Mouse (Mus musculus) embryonic fibroblast, embryonic 13.5 days (primary cell): ENCODE measurements around the gene Kcnj1. TPM values are rescaled to one million over a fixed set of nuclear protein-coding genes. Genes with fewer than 3 reads are reported as not detected.

ENCODE experiments used
- H3K27ac ChIP-seq: 2 replicates; pipeline ENCODE4 v1.5.1; 2012; ENCODE audit warnings: low read length, control low read depth, inconsistent platforms; ENCODE audit not compliant: insufficient read depth
- H3K4me1 ChIP-seq: 2 replicates; pipeline ENCODE4 v1.6.1; 2011; ENCODE audit warnings: low read length; ENCODE audit not compliant: control insufficient read depth, insufficient read depth
- H3K4me3 ChIP-seq: 2 replicates; pipeline ENCODE4 v1.5.1; 2011; ENCODE audit warnings: mild to moderate bottlenecking, control low read depth, low read length; ENCODE audit not compliant: insufficient read depth
- CTCF ChIP-seq: IDR thresholded peaks from 2 replicates; pipeline ENCODE4 v1.5.1; 2011; ENCODE audit warnings: mild to moderate bottlenecking, control low read depth, low read length, moderate library complexity, borderline replicate concordance; ENCODE audit not compliant: insufficient read depth
- POLR2A ChIP-seq: IDR thresholded peaks from 2 replicates; pipeline ENCODE4 v1.6.1; 2011; ENCODE audit warnings: low read depth, mild to moderate bottlenecking, control low read depth, low read length, moderate library complexity
- polyA plus RNA-seq: library from polyadenylated mRNA; stranded (reverse); fragments of >200 nt; gene quantifications from 2 replicates; pipeline ENCODE4 v1.2.4, GENCODE M21; 2011; ENCODE audit warnings: low read depth; ENCODE audit not compliant: missing spikeins, insufficient read length

Gene Kcnj1
- polyA plus RNA-seq, 1 experiment = not detected

DNA sequence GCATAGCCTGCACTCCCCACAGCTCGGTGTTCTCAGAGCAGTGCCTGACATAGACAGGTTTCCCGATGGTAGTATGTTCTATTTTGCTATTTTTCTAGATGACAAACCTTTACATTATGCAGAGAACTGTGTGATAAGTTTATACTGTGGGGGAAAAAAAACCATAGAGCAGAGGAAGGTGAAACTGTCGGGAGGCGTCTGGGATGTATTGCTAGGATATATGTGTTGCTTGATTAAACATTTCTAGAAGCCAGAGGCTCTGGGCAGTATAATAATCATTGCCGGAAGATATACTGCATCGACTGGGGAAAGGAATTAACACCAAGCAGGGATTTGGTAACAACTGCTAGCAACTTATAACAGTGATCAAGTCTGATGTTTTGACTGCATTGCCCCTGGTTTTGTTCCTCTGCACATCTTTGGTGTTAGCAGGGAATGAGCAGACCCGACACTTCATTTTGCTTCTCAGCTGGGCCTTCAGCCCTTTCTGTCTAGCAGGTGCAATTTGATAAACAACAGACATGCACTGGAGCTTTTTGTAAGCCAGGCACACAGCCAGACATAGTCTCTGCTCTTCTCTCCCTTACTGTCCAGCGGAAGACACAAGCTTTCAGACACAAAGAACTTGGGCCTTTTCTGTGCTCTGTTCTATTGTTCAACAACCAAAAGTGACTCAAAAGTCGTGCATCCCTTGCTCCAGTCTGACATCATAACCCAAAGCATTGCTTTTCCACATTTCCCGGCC lies 40.7 kb downstream of the Kcnj1 start:
- Histone ChIP-seq H3K4me1 (peaks cover 2% of the 10 kb centered on the region), H3K27ac (no peak overlapping the region), H3K4me3 (no peak overlapping the region)
- no peak for TF ChIP-seq POLR2A
- no peak for TF ChIP-seq CTCF

GRCm38 (mm10) chr9:32414956-32415355 lies 42.7 kb downstream of the Kcnj1 start:
- Histone ChIP-seq H3K4me1 (peaks cover 2% of the 10 kb centered on the region), H3K27ac (no peak overlapping the region), H3K4me3 (no peak overlapping the region)
- TF ChIP-seq POLR2A (no peak), CTCF (no peak)

- Histone ChIP-seq H3K4me1 (peaks cover 2% of the 10 kb centered on the region), H3K4me3 (no peak overlapping the region), H3K27ac (no peak overlapping the region)
- TF ChIP-seq POLR2A (no peak), CTCF (no peak)
Observed at GRCm38 (mm10) chr9:32415952-32416351, 43.7 kb downstream of the Kcnj1 start.

- TF ChIP-seq CTCF = no peak
- no peak for TF ChIP-seq POLR2A
- peaks cover 2% of the 10 kb centered on the region for H3K4me1 ChIP-seq
- H3K27ac ChIP-seq = no peak overlapping the region
Observed at GRCm38 (mm10) chr9:32417466-32418116, 45.3 kb downstream of the Kcnj1 start.

DNA sequence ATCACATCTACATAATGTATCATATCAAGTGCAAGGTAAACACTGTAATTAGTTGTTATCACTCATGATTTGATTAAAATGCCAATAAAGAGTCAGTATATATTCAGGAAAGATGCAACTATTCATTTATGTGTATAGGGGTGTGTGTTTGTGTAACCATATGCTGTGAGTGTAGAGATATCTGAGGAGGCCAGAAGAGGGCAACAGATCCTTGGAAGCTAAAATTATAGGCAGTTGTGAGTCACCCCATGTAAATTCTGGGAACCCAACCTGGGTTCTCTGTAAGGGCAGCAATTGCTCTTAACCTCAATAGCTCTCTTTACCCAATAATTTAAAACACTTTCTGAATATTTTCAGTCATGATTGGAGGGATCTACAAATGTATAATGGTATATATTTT lies 48.4 kb downstream of the Kcnj1 start:
- peaks cover 2% of the 10 kb centered on the region for H3K4me1 ChIP-seq
- H3K27ac ChIP-seq = no peak overlapping the region
- H3K4me3 ChIP-seq = no peak overlapping the region
- no peak for TF ChIP-seq CTCF
- TF ChIP-seq POLR2A = no peak

More at GRCm38 (mm10) chr9:32417466-32418116, 45.3 kb downstream of the Kcnj1 start:
- no peak overlapping the region for H3K4me3 ChIP-seq

GRCm38 (mm10) chr9:32425321-32425720 lies 53.0 kb downstream of the Kcnj1 start:
- no peaks in the 10 kb centered on the region for H3K4me1 ChIP-seq
- TF ChIP-seq CTCF (no peak), POLR2A (no peak)
- H3K4me3 ChIP-seq = no peak overlapping the region
- no peak overlapping the region for H3K27ac ChIP-seq

DNA sequence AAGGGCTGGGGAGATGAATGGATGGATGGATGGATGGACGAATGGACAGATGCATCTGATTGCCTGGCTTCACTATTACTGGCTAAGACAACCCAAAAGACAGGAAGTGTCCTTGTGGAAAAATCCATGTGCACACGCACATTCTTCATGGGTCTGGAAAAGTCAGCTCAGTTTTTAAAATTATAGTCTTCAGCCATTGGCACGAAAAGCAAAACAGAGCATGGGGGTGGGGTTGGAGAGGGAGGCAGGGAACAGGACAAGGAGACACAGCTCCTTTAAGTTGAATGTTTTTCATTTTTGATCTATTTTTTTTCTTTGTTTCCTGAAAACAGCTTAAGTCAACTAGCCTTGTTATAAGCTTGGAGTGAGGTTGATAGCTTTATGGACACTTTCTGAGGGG lies 58.8 kb downstream of the Kcnj1 start:
- Histone ChIP-seq H3K4me3 (no peak overlapping the region), H3K27ac (no peak overlapping the region), H3K4me1 (no peaks in the 10 kb centered on the region)
- TF ChIP-seq CTCF = no peak
- no peak for TF ChIP-seq POLR2A

- no peak overlapping the region for H3K27ac ChIP-seq
- TF ChIP-seq POLR2A (no peak), CTCF (no peak)
- no peaks in the 10 kb centered on the region for H3K4me1 ChIP-seq
- no peak overlapping the region for H3K4me3 ChIP-seq
Observed at GRCm38 (mm10) chr9:32434241-32435213, 62.2 kb downstream of the Kcnj1 start.

DNA sequence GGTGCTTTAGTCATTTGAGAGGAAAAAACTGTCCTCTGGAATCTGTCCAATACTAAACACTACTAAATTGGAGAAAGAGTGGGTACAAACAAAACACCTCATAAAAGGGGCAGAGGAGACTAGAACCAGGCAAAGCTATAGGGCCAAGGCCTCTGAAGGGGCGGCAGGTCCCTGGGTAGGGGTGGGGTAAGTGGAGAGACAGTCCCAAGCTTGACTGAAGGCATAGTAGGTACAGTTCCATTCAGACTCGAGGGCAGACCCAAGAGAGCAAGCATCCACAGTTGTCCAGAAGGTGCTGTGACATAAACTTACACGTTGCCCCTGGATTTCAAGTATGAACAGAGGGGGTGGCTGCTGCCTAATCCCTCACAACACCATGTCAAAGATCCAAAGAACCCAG lies 70.8 kb downstream of the Kcnj1 start:
- no peak overlapping the region for H3K4me3 ChIP-seq
- TF ChIP-seq POLR2A (no peak), CTCF (no peak)
- H3K27ac ChIP-seq = no peak overlapping the region
- H3K4me1 ChIP-seq = peaks cover 7% of the 10 kb centered on the region

DNA sequence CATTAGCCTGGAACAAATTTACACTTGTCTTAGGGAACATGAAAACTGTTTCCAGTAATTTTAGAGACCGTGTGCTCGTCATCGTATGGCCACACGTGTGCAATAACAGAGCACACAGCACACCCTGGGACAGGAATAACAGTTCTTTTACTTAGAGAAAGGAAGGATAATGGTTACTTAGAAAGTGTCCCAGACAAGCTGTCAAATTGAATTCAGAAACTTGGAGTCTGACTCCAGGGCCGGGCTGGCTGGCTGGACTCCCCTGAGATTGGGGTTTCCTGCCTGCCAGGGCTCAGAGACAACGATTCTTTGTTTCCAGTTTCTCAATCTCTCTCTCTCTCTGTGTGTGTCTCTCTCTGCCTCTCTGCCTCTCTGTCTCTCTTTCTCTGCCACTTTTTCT lies 71.5 kb downstream of the Kcnj1 start:
- Histone ChIP-seq H3K4me3 (no peak overlapping the region), H3K4me1 (peaks cover 7% of the 10 kb centered on the region), H3K27ac (no peak overlapping the region)
- TF ChIP-seq POLR2A = no peak
- no peak for TF ChIP-seq CTCF
